Mouse (Mus musculus) stomach, embryonic 14.5 days (tissue): ENCODE data around the gene Gpx8. TPM values are rescaled to one million over a fixed set of nuclear protein-coding genes. Genes with fewer than 3 reads are reported as not detected.

Experiments
- ATAC-seq: fragments of 200-750 bp; cut with Nextera tagmentation; 2 replicates; pipeline ENCODE4 v1.8.0; 2017; ENCODE audit warnings: low read depth, moderate TSS enrichment; ENCODE audit not compliant: insufficient number of reproducible peaks, insufficient read depth, low FRiP score
- H3K27ac ChIP-seq: fragments of 300-500 bp; sonication (generic); 2 replicates; pipeline ENCODE4 v1.5.1; 2014; ENCODE audit warnings: mild to moderate bottlenecking, low read length, moderate library complexity, mixed read lengths
- H3K27me3 ChIP-seq: fragments of 300-500 bp; sonication (generic); 2 replicates; pipeline ENCODE4 v1.6.1; 2014; ENCODE audit warnings: low read length, control low read depth, mixed read lengths; ENCODE audit not compliant: control insufficient read depth, insufficient read depth
- H3K36me3 ChIP-seq: fragments of 300-500 bp; sonication (generic); 2 replicates; pipeline ENCODE4 v1.6.1; 2014; ENCODE audit warnings: mild to moderate bottlenecking, control low read depth, low read length, moderate library complexity, mixed read lengths; ENCODE audit not compliant: control insufficient read depth, insufficient read depth
- H3K4me1 ChIP-seq: fragments of 300-500 bp; sonication (generic); 2 replicates; pipeline ENCODE4 v1.6.1; 2014; ENCODE audit warnings: low read length, control low read depth, mixed read lengths; ENCODE audit not compliant: control insufficient read depth, insufficient read depth
- H3K4me2 ChIP-seq: fragments of 300-500 bp; sonication (generic); replicated peaks from 2 replicates; pipeline ENCODE4 v1.6.1; 2014; ENCODE audit warnings: low read depth, low read length, control low read depth
- H3K4me3 ChIP-seq: fragments of 300-500 bp; sonication (generic); 2 replicates; pipeline ENCODE4 v1.5.1; 2014; ENCODE audit warnings: low read depth, low read length, control low read depth
- H3K9ac ChIP-seq: fragments of 300-500 bp; sonication (generic); replicated peaks from 2 replicates; pipeline ENCODE4 v1.6.1; 2014; ENCODE audit warnings: low read depth, mild to moderate bottlenecking, control low read depth, low read length, moderate library complexity, mixed read lengths
- H3K9me3 ChIP-seq: fragments of 300-500 bp; sonication (generic); 2 replicates; pipeline ENCODE4 v1.6.1; 2016; ENCODE audit warnings: low read depth, low read length, control low read depth; ENCODE audit not compliant: control insufficient read depth
- WGBS: fragments of 180-500 bp; shearing (Covaris S2); extraction: QIAGEN DNeasy Blood & Tissue Kit; methylation state at CpG from one replicate; pipeline ENCODE4 v1.1.7; 2014; 5-methylcytosine and 5-hydroxymethylcytosine counted together
- polyA plus RNA-seq: library from polyadenylated mRNA; unstranded; fragments of >200 nt; fragmentation: Nextera tagmentation; extraction: Ambion mirVana; gene quantifications from 2 replicates; pipeline ENCODE4 v1.2.1, GENCODE M21; 2014

Gpx8 gene
- polyA plus RNA-seq = 164 and 166 TPM in 2 replicates

GRCm38 (mm10) chr13:113046211-113046883 is at the start of gene Gpx8:
Gene Gpx8 (minus strand): TSS chr13:113046410.
- ATAC-seq = peak; percentile 85
- Histone ChIP-seq H3K36me3 (peaks cover 6% of the 10 kb centered on the region; the same call in 1 of the 2 replicates), H3K4me1 (0 out of 2 replicates have a peak, but pooled peaks cover 9% of the 10 kb centered on the region), H3K27ac (peak within 1 kb of the TSS; percentile 77), H3K9me3 (no peaks in the 10 kb centered on the region), H3K4me2 (peak within 1 kb of the TSS; percentile 59), H3K4me3 (peak within 1 kb of the TSS; percentile 49), H3K27me3 (no peaks in the 10 kb centered on the region), H3K9ac (peak within 1 kb of the TSS; percentile 26)
- WGBS = 3% methylated on average over 21 of the region's 21 CpGs

- no peak overlapping the region for H3K4me2 ChIP-seq
- ATAC-seq = no peak
- no peak overlapping the region for H3K9ac ChIP-seq
- H3K4me1 ChIP-seq = no peaks in the 10 kb centered on the region
- H3K27me3 ChIP-seq = no peaks in the 10 kb centered on the region
- no peaks in the 10 kb centered on the region for H3K36me3 ChIP-seq
- H3K27ac ChIP-seq = no peak overlapping the region
- 83% methylated on average over 1 of the region's 1 CpGs for WGBS
- no peaks in the 10 kb centered on the region for H3K9me3 ChIP-seq
- no peak overlapping the region for H3K4me3 ChIP-seq
Observed at GRCm38 (mm10) chr13:113094618-113095017, 48.4 kb upstream of the Gpx8 start.

GRCm38 (mm10) chr13:113090489-113090888 is 44.3 kb upstream of the Gpx8 start:
- Histone ChIP-seq H3K4me1 (no peaks in the 10 kb centered on the region), H3K27me3 (no peaks in the 10 kb centered on the region), H3K4me2 (no peak overlapping the region), H3K4me3 (no peak overlapping the region), H3K27ac (no peak overlapping the region), H3K36me3 (no peaks in the 10 kb centered on the region), H3K9ac (no peak overlapping the region), H3K9me3 (no peaks in the 10 kb centered on the region)
- ATAC-seq = no peak
- WGBS = 54% methylated on average over 8 of the region's 8 CpGs

- Histone ChIP-seq H3K9ac (no peak overlapping the region), H3K9me3 (no peaks in the 10 kb centered on the region), H3K27me3 (no peaks in the 10 kb centered on the region), H3K27ac (no peak overlapping the region), H3K36me3 (no peaks in the 10 kb centered on the region), H3K4me2 (no peak overlapping the region), H3K4me3 (no peak overlapping the region), H3K4me1 (no peaks in the 10 kb centered on the region)
- WGBS = 72% methylated on average over 13 of the region's 13 CpGs
- ATAC-seq = no peak
Observed at GRCm38 (mm10) chr13:113087226-113088017, 41.2 kb upstream of the Gpx8 start.

GRCm38 (mm10) chr13:113084732-113085131 is 38.5 kb upstream of the Gpx8 start:
- no peak overlapping the region for H3K27ac ChIP-seq
- no peak overlapping the region for H3K4me3 ChIP-seq
- H3K4me1 ChIP-seq = no peaks in the 10 kb centered on the region
- H3K27me3 ChIP-seq = no peaks in the 10 kb centered on the region
- no peak overlapping the region for H3K9ac ChIP-seq
- H3K9me3 ChIP-seq = no peaks in the 10 kb centered on the region
- no peaks in the 10 kb centered on the region for H3K36me3 ChIP-seq
- no peak overlapping the region for H3K4me2 ChIP-seq
- WGBS = 66% methylated on average over 5 of the region's 5 CpGs
- ATAC-seq = no peak

GRCm38 (mm10) chr13:113082101-113082500 is 35.9 kb upstream of the Gpx8 start:
- Histone ChIP-seq H3K9ac (no peak overlapping the region), H3K9me3 (no peaks in the 10 kb centered on the region), H3K27me3 (no peaks in the 10 kb centered on the region), H3K4me3 (no peak overlapping the region), H3K4me1 (no peaks in the 10 kb centered on the region), H3K4me2 (no peak overlapping the region), H3K27ac (no peak overlapping the region), H3K36me3 (no peaks in the 10 kb centered on the region)
- ATAC-seq = no peak
- 66% methylated on average over 1 of the region's 1 CpGs for WGBS

- Histone ChIP-seq H3K9me3 (no peaks in the 10 kb centered on the region), H3K4me3 (no peak overlapping the region), H3K36me3 (no peaks in the 10 kb centered on the region), H3K4me1 (no peaks in the 10 kb centered on the region), H3K27me3 (no peaks in the 10 kb centered on the region), H3K9ac (no peak overlapping the region), H3K27ac (no peak overlapping the region), H3K4me2 (no peak overlapping the region)
- 83% methylated on average over 9 of the region's 9 CpGs for WGBS
- no peak for ATAC-seq
Observed at GRCm38 (mm10) chr13:113079021-113079420, 32.8 kb upstream of the Gpx8 start.

- no peak for ATAC-seq
- WGBS = 91% methylated on average over 9 of the region's 9 CpGs
Observed at GRCm38 (mm10) chr13:113064542-113064941, 18.3 kb upstream of the Gpx8 start.

More at GRCm38 (mm10) chr13:113064542-113064941, 18.3 kb upstream of the Gpx8 start:
- Histone ChIP-seq H3K4me3 (no peak overlapping the region), H3K4me1 (no peaks in the 10 kb centered on the region), H3K9me3 (no peaks in the 10 kb centered on the region), H3K4me2 (no peak overlapping the region), H3K9ac (no peak overlapping the region), H3K27me3 (no peaks in the 10 kb centered on the region), H3K27ac (no peak overlapping the region), H3K36me3 (no peaks in the 10 kb centered on the region)
